Mouse (Mus musculus) spleen, adult 2 months (tissue): ENCODE data around the gene Gm10762. TPM values are rescaled to one million over a fixed set of nuclear protein-coding genes. Genes with fewer than 3 reads are reported as not detected.
"Not testable (repeated sequence)": the region's sequence is repeated elsewhere in the genome, so short reads cannot be mapped to it uniquely, and the experiment has no call there.

ENCODE experiments used
- DNase-seq, 2 experiments: peaks; one replicate each; pipeline versions ENCODE4 v3.0.0 to v3.0.0-alpha.2; 2012 to 2021; ENCODE audit warnings: low spot score in 2 of 2, low read depth in 1 of 2
- H3K27ac ChIP-seq: fragments of 200-500 bp; 2 replicates; pipeline ENCODE4 v1.5.1; 2012; ENCODE audit warnings: low read length, inconsistent platforms; ENCODE audit not compliant: insufficient read depth
- H3K27me3 ChIP-seq: fragments of 200-500 bp; 2 replicates; pipeline ENCODE4 v1.6.1; 2012; ENCODE audit warnings: mild to moderate bottlenecking, moderate library complexity, low read length, inconsistent platforms; ENCODE audit not compliant: control insufficient read depth, insufficient read depth
- H3K36me3 ChIP-seq: fragments of 200-500 bp; 2 replicates; pipeline ENCODE4 v1.6.1; 2012; ENCODE audit warnings: mild to moderate bottlenecking, low read length, inconsistent platforms; ENCODE audit not compliant: control insufficient read depth, insufficient read depth
- H3K4me1 ChIP-seq: fragments of 200-500 bp; 2 replicates; pipeline ENCODE4 v1.6.1; 2011; ENCODE audit warnings: inconsistent platforms; ENCODE audit not compliant: control insufficient read depth, insufficient read depth, insufficient read length
- H3K4me3 ChIP-seq: fragments of 200-500 bp; 2 replicates; pipeline ENCODE4 v1.5.1; 2011; ENCODE audit warnings: mild to moderate bottlenecking, inconsistent platforms; ENCODE audit not compliant: insufficient read depth, insufficient read length; ENCODE audit errors: extremely low read depth
- CTCF ChIP-seq: fragments of 200-500 bp; IDR thresholded peaks from 2 replicates; pipeline ENCODE4 v1.5.1; 2011; ENCODE audit warnings: mild to moderate bottlenecking, inconsistent platforms; ENCODE audit not compliant: insufficient read depth, insufficient read length, insufficient replicate concordance; ENCODE audit errors: extremely low read depth
- POLR2A ChIP-seq: fragments of 200-500 bp; IDR thresholded peaks from 2 replicates; pipeline ENCODE4 v1.6.1; 2011; ENCODE audit warnings: low read depth, low read length, inconsistent platforms
- WGBS: fragments of 180-500 bp; shearing (Covaris S2); methylation state at CpG from one replicate; pipeline ENCODE4 v1.1.7; 2018; 5-methylcytosine and 5-hydroxymethylcytosine counted together
- polyA plus RNA-seq: library from polyadenylated mRNA; depleted of rRNA; stranded (reverse); fragments of >200 nt; gene quantifications from 2 replicates; pipeline ENCODE4 v1.2.3, GENCODE M21; 2012; rRNA removed

Gene Gm10762
- polyA plus RNA-seq, result 2.7 and 3.1 TPM in 2 replicates

DNA sequence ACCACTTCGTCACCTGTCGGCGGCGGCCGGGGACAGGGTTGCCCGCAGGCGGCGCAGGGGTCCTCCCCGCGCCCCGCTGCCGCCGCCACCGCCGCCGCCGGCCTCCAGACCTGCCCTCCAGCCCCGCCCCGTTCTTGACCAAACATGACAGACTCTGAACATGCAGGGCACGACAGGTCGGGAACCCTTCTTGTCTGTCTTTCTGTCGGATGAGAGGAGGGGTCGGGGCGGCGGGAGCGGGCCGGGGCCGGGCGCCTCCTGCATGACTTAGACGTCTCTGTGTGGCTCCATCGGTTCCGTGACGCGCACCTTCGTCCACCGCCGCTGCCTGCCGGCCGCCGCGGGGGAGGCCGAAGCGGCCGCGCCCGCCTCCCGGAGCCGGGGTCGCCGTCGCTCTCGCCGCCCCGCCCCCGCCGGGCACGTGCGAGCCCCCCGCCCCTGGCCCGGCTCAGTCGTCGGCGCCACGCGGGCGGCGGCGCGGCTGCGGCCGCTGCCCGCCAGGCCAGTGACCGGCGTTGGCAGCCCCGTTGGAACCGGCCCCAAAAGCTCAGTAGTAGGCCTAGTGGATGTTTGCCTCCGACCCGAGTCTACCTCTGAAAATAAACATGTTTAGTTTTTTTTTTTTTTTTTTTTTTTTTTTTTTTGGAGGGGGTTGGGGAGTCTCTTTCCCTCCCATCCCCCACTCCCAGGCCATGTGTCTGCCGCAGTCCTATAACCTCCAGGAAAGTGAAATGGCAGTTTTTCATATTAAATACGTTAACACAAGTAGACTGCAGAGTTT is at the start of gene Gm10762:
Gm10762 (minus strand) TSS at position 65 of the 781 bp plus-strand sequence.
- no peaks in the 10 kb centered on the region for H3K27me3 ChIP-seq
- peak within 1 kb of the TSS; percentile 97 for H3K4me3 ChIP-seq
- peak within 1 kb of the TSS; percentile 100 for H3K27ac ChIP-seq
- under 1% methylated on average over 77 of the region's 80 CpGs for WGBS
- peak; percentile 30 to 75 for DNase-seq
- H3K36me3 ChIP-seq, result no peaks in the 10 kb centered on the region
- TF ChIP-seq CTCF, result no peak
- peak; percentile 19 for TF ChIP-seq POLR2A
- no peaks in the 10 kb centered on the region for H3K4me1 ChIP-seq

DNA sequence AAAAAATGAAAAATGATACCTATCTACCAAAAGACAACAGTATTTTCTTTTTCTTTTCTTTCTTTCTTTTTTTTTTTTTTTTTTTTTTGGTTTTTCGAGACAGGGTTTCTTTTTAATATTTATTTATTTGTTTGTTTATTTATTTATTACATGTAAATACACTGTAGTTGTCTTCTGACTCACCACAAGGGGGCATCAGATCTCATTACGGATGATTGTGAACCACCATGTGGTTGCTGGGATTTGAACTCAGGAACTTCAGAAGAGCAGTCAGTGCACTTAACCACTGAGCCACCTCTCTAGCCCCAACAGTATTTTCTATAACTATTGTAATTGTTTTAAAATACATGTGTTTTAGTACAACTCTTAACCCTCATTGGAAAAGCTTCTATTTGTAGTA is 41.3 kb upstream of the Gm10762 start:
- 80% methylated on average over 2 of the region's 2 CpGs for WGBS
- not testable (repeated sequence) for DNase-seq

DNA sequence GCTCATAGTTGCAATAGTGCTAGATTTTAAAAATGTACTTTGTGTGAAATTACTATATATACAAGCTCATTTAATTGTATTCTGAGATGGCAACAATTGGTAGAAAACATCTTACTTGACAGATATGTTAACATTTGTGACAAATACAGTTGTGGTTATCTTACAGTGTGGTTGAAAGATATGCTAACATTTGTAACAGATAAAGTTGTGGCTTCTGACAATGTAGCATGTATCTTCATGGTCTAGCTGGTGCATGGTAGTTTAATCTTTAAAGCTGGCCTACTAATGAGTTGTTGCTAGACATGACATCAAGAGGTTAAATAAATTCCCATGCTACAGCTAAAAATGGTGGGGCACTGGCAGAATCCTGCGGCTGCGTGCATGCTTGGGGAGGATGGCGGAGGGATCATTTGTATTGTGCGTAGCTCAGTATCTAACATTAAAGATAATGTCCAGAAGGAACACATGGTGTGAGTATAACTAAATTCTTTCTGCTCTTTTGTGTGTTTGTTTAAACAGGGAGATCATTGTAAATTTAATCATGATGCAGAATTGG is 38.7 kb upstream of the Gm10762 start:
- DNase-seq, result no peak
- Histone ChIP-seq H3K36me3 (0 out of 2 replicates have a peak, but pooled peaks cover 1% of the 10 kb centered on the region), H3K4me3 (no peak overlapping the region), H3K27ac (no peak overlapping the region), H3K4me1 (no peaks in the 10 kb centered on the region), H3K27me3 (no peaks in the 10 kb centered on the region)
- 95% methylated on average over 4 of the region's 4 CpGs for WGBS
- TF ChIP-seq CTCF, result no peak
- no peak for TF ChIP-seq POLR2A

More for the DNA sequence above, 41.3 kb upstream of the Gm10762 start:
- not testable (repeated sequence) for H3K36me3 ChIP-seq, H3K27me3 ChIP-seq, H3K27ac ChIP-seq, H3K4me1 ChIP-seq, H3K4me3 ChIP-seq

DNA sequence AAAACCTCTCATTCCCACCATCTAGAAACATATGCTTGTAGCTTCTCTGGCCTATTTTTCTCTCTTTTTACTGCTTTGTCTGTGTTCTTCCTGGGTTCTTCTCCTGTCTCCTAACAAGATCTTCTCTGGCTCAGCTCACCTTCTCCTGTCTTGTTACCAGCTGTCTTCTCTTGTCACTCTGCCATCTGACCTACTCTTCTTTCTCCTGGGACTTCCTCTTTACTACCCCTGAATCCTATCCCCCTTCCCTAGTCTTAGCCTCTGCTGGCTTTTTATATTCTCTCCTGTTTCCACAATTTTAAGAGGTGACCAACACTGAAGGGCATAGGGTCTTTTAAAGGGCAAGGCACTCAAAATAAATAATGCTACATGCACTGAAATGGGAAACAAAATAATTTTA is 37.3 kb upstream of the Gm10762 start:
- Histone ChIP-seq H3K4me3 (no peak overlapping the region), H3K36me3 (0 out of 2 replicates have a peak, but pooled peaks cover 1% of the 10 kb centered on the region), H3K27ac (no peak overlapping the region), H3K4me1 (no peaks in the 10 kb centered on the region), H3K27me3 (no peaks in the 10 kb centered on the region)
- TF ChIP-seq POLR2A (no peak), CTCF (no peak)
- no peak for DNase-seq

DNA sequence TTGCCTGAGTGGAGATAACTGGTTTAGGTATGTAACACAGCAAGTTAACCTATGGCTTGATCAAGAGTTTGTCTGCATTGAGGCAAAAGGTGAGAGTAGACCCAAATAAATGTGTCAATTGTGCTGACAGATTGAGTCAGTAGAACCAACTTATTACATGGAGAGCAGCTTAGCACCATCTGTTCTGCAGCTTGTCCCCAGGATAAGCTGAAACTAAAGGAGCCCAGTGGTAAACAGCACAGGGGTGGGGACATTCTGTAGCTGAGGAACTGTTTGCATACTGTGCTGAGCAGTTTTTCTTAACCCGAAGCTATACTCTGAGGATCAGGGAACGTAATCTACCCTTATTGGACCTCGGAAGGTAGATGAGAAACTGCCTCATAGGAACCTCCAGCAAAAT is 17.2 kb upstream of the Gm10762 start:
- Histone ChIP-seq H3K36me3 (no peaks in the 10 kb centered on the region), H3K27ac (no peak overlapping the region), H3K4me1 (no peaks in the 10 kb centered on the region), H3K27me3 (no peaks in the 10 kb centered on the region), H3K4me3 (no peak overlapping the region)
- DNase-seq, result no peak
- WGBS, result 90% methylated on average over 3 of the region's 3 CpGs
- TF ChIP-seq CTCF (no peak), POLR2A (no peak)

DNA sequence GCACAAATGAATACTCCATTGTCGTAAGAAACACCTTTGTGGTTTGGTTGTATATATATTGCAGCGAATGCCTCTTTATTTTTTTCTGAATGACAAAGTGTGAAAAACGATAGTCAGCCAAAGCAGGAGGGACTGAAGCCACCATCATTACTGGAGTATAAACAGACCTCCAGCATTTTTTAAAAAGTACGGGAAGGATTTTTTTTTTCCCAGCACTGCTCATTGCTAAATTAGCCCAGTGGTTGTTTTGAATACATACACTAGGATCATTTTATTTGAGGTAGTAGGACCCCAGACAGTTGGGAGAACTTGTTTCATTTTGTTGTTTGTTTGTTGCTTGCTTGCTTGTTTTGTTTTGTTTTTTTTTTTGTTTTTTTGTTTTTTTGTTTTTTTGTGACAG is 8.0 kb upstream of the Gm10762 start:
- DNase-seq, result no peak
- no peaks in the 10 kb centered on the region for H3K4me1 ChIP-seq
- no peaks in the 10 kb centered on the region for H3K36me3 ChIP-seq
- WGBS, result 96% methylated on average over 4 of the region's 4 CpGs
- H3K27ac ChIP-seq, result no peak overlapping the region
- TF ChIP-seq POLR2A (no peak), CTCF (no peak)
- no peak overlapping the region for H3K4me3 ChIP-seq
- H3K27me3 ChIP-seq, result no peaks in the 10 kb centered on the region

DNA sequence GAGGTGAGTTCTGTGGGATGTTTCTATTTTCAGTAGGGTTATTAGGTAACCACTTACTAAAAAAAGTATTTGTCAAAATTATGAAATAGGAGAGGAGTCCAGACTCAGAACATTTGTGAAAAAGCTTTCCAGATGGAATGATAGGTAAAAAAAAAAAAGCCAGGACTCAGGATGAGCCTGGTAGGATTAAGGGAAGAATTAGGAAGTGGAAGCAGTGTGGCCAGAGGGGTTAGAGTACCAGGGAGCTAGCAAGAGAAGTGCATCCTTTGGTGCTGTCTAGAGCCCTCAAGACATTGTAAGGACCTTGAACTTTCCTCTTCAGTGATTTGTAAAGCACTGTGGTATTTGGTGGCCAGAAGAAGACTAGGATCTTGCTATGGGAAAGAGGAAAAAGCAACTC is 4.8 kb upstream of the Gm10762 start:
- Histone ChIP-seq H3K27me3 (no peaks in the 10 kb centered on the region), H3K4me1 (no peaks in the 10 kb centered on the region), H3K27ac (no peak overlapping the region), H3K4me3 (no peak overlapping the region), H3K36me3 (no peaks in the 10 kb centered on the region)
- DNase-seq, result no peak
- TF ChIP-seq POLR2A, result no peak
- TF ChIP-seq CTCF, result no peak
